Mouse (Mus musculus): ENCODE measurements around the gene Edrf1. TPM values are rescaled to one million over a fixed set of nuclear protein-coding genes. Genes with fewer than 3 reads are reported as not detected.

Edrf1 gene
- polyA plus RNA-seq (2017; shearing (Covaris generic)): 47.1 TPM

DNA sequence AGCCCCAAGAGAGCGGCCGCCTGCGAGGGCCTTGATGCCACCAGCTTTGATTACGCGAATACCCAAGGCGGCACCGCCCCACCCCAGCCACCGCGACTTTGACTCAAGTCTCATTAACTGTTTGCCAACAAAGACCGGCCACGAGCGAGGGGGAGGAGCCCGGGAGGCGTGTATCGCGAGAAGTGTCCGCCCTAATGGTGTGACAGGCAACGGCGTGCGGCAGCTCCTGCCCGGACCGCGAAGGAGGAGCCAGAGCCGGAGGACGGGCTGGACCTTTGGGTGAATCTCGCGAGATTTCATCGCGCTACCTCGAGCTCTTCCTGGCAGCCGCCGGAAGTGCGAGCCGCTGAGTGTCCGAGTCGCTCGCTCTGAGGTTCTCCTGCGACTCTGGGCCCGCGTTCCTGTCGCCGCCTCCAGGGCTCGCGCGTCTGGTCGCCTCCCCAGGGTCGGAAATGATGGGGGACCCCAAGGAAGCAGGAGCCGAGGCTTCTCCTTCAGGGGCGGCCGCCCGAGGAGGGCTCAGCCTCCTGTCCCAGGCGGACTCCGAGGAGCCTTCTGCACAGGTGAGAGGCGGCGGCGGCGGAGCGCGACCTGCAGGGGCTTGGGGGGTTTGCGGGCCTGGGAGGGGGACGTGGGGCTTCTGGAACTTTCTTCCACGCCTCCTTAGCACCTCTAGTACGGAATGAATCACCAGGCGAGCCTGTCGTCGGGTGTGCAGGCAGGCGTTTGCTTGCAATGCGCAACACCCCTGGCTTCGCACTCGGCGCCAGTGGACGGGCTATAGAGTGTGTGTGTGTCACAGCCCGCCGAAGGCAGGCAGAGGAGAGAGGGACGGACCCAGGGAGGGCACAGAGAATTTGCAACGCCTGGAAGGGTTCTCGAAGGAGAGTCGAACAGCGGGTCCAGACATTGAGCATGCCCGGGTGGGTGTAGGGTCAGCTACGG, at the start of gene Edrf1:
Gene Edrf1, plus strand, starts transcription at position 183 of the 945 bp plus-strand sequence.

DNA sequence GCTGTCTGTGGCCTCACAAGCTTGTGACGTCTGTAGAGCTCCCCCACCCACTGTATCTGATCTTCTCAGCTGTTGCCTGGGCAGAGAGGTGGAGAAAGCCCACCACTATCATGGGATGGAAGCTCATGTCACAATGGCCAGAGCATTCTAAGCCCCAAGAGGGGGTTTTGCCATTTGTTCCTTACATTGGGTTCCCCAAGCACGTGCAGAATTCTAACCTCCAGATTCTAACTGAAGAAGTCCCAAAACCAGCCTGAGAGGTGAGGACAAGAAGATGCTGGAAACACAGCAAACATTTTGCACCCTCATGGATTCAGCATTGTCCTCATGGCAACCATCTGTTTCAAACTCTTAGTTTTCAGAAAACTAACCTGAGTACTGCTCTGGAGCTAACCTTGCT, 35.3 kb upstream of the Edrf1 start, which contains the start of gene Tex36:
Gene Tex36, minus strand, starts transcription at position 101 of the 400 bp plus-strand sequence.

DNA sequence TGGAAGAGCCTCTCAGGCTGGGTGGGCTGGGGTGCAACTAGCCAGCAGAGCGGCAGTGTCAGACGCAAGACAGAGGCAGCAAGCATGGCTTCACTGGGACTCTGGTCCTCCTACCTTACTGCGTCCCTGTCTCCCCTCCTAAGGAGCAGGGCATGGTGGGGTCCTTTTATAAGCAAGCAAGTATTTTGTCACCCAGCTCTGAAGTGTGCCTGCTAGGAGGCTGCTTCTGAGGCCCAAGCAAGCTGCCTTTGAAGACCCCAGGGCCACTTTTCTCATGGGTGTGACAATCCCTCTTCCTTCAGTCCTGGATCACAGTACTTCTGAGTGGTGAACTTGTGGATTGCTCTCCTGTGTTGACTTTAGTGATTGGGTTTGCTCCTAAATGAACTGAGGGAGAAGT, 42.6 kb downstream of the Edrf1 start, which contains the start of gene Mmp21:
Gene Mmp21, minus strand, starts transcription at position 101 of the 400 bp plus-strand sequence.

Other genes starting within 250 kb of the Edrf1 start
- not detected for gene Tex36, start 35.4 kb upstream of the Edrf1 start, polyA plus RNA-seq (2017; shearing (Covaris generic))
- 0.29 TPM for gene Mmp21, start 42.5 kb downstream of the Edrf1 start, polyA plus RNA-seq (2017; shearing (Covaris generic))
- gene Bccip, start 71.8 kb downstream of the Edrf1 start, polyA plus RNA-seq (2017; shearing (Covaris generic)): 171 TPM
- gene Uros, start 72.5 kb downstream of the Edrf1 start, polyA plus RNA-seq (2017; shearing (Covaris generic)): 42.9 TPM
- not detected for gene Fank1, start 139.3 kb downstream of the Edrf1 start, polyA plus RNA-seq (2017; shearing (Covaris generic))
- 13.5 TPM for gene Dhx32, start 145.2 kb downstream of the Edrf1 start, polyA plus RNA-seq (2017; shearing (Covaris generic))